Mouse (Mus musculus) MEL (cell line): ENCODE measurements around the gene Pianp. TPM values are rescaled to one million over a fixed set of nuclear protein-coding genes. Genes with fewer than 3 reads are reported as not detected.

Experiments used
- DNase-seq: peaks from one replicate; pipeline ENCODE4 v3.0.0; 2011; ENCODE audit warnings: low read depth, low spot score
- H3K27ac ChIP-seq: 2 replicates; pipeline ENCODE4 v1.5.1; 2012; ENCODE audit warnings: low read depth, mild to moderate bottlenecking, control low read depth, low read length, moderate library complexity; ENCODE audit not compliant: control insufficient read depth
- H3K27me3 ChIP-seq, 2 experiments: fragments of 150-350 bp in 1 of 2; sonication (generic) in 1 of 2; 2 replicates each; pipeline ENCODE4 v1.6.1; 2012; ENCODE audit warnings: low read length in 2 of 2, mild to moderate bottlenecking in 2 of 2, improper control_type of control experiment in 1 of 2, moderate library complexity in 1 of 2; ENCODE audit not compliant: insufficient read depth in 2 of 2, control insufficient read depth in 1 of 2
- H3K36me3 ChIP-seq, 2 experiments: 2 replicates each; pipeline ENCODE4 v1.6.1; 2012 to 2014; ENCODE audit warnings: low read length in 2 of 2, improper control_type of control experiment in 1 of 2, inconsistent platforms in 1 of 2, mild to moderate bottlenecking in 1 of 2; ENCODE audit not compliant: insufficient read depth in 2 of 2, control insufficient read depth in 1 of 2
- H3K4me1 ChIP-seq, 2 experiments: fragments of 150-350 bp in 1 of 2; sonication (generic) in 1 of 2; 2 replicates each; pipeline ENCODE4 v1.6.1; 2012; ENCODE audit warnings: low read length in 2 of 2, improper control_type of control experiment in 1 of 2, mild to moderate bottlenecking in 1 of 2; ENCODE audit not compliant: insufficient read depth in 2 of 2, control insufficient read depth in 1 of 2
- H3K4me3 ChIP-seq, 2 experiments: fragments of 150-350 bp in 1 of 2; sonication (generic) in 1 of 2; 2 replicates each; pipeline ENCODE4 v1.5.1; 2012; ENCODE audit warnings: low read depth in 2 of 2, low read length in 2 of 2, mild to moderate bottlenecking in 2 of 2, moderate library complexity in 2 of 2, control low read depth in 1 of 2, improper control_type of control experiment in 1 of 2; ENCODE audit not compliant: control insufficient read depth in 1 of 2, insufficient read depth in 1 of 2
- H3K79me2 ChIP-seq: 2 replicates; pipeline ENCODE4 v1.6.1; 2012; ENCODE audit warnings: mild to moderate bottlenecking, low read length, moderate library complexity; ENCODE audit not compliant: control insufficient read depth, poor library complexity, insufficient read depth
- H3K9ac ChIP-seq: 2 replicates; pipeline ENCODE4 v1.6.1; 2012; ENCODE audit warnings: low read depth, mild to moderate bottlenecking, control low read depth, low read length, moderate library complexity; ENCODE audit not compliant: control insufficient read depth, poor library complexity, severe bottlenecking
- H3K9me3 ChIP-seq: fragments of 150-350 bp; sonication (generic); replicated peaks from 2 replicates; pipeline ENCODE4 v1.6.1; 2012; ENCODE audit warnings: mild to moderate bottlenecking, low read length, improper control_type of control experiment, moderate library complexity; ENCODE audit not compliant: insufficient read depth
- CHD1 ChIP-seq: IDR thresholded peaks from 2 replicates; pipeline ENCODE4 v1.6.1; 2012; ENCODE audit warnings: low read depth, mild to moderate bottlenecking, inconsistent platforms, low read length, improper control_type of control experiment
- CHD2 ChIP-seq: IDR thresholded peaks from 2 replicates; pipeline ENCODE4 v1.6.1; 2011; ENCODE audit warnings: low read length, improper control_type of control experiment
- CTCF ChIP-seq, 3 experiments: IDR thresholded peaks in 2 of 3; conservative IDR thresholded peaks in 1 of 3; 2 replicates each; pipeline ENCODE4 v1.5.1; 2011 to 2012; ENCODE audit warnings: low read length in 3 of 3, low read depth in 2 of 3, mild to moderate bottlenecking in 2 of 3, improper control_type of control experiment in 1 of 3, inconsistent platforms in 1 of 3, mixed read lengths in 1 of 3, moderate library complexity in 1 of 3; ENCODE audit not compliant: control insufficient read depth in 1 of 3, insufficient read depth in 1 of 3, poor library complexity in 1 of 3, severe bottlenecking in 1 of 3
- ELF1 ChIP-seq: IDR thresholded peaks from 2 replicates; pipeline ENCODE4 v1.6.1; 2014; ENCODE audit warnings: low read depth, mild to moderate bottlenecking, inconsistent platforms, low read length, improper control_type of control experiment, moderate library complexity
- GATA1 ChIP-seq: IDR thresholded peaks from 2 replicates; pipeline ENCODE4 v1.6.1; 2011; ENCODE audit warnings: low read depth, low read length, improper control_type of control experiment
- HCFC1 ChIP-seq: IDR thresholded peaks from 2 replicates; pipeline ENCODE4 v1.6.1; 2012; ENCODE audit warnings: low read depth, mild to moderate bottlenecking, inconsistent platforms, low read length, improper control_type of control experiment, moderate library complexity
- JUND ChIP-seq: IDR thresholded peaks from 2 replicates; pipeline ENCODE4 v1.6.1; 2011; ENCODE audit warnings: low read depth, mild to moderate bottlenecking, improper control_type of control experiment, low read length
- MAFK ChIP-seq: IDR thresholded peaks from 2 replicates; pipeline ENCODE4 v1.6.1; 2011; ENCODE audit warnings: low read depth, mild to moderate bottlenecking, low read length, improper control_type of control experiment, borderline replicate concordance
- MAZ ChIP-seq: IDR thresholded peaks from 2 replicates; pipeline ENCODE4 v1.6.1; 2012; ENCODE audit warnings: low read depth, mild to moderate bottlenecking, inconsistent platforms, low read length, improper control_type of control experiment
- MYB ChIP-seq: IDR thresholded peaks from 2 replicates; pipeline ENCODE4 v1.6.1; 2011; ENCODE audit warnings: mild to moderate bottlenecking, low read depth, low read length, improper control_type of control experiment
- MYC ChIP-seq: IDR thresholded peaks from 2 replicates; pipeline ENCODE4 v1.6.1; 2011; ENCODE audit warnings: low read depth, mild to moderate bottlenecking, low read length, improper control_type of control experiment, moderate library complexity
- NELFE ChIP-seq: IDR thresholded peaks from 2 replicates; pipeline ENCODE4 v1.6.1; 2011; ENCODE audit warnings: low read depth, low read length, improper control_type of control experiment
- RAD21 ChIP-seq: IDR thresholded peaks from 2 replicates; pipeline ENCODE4 v1.6.1; 2011; ENCODE audit warnings: mild to moderate bottlenecking, low read depth, low read length, improper control_type of control experiment
- RCOR1 ChIP-seq: IDR thresholded peaks from 2 replicates; pipeline ENCODE4 v1.6.1; 2012; ENCODE audit warnings: low read depth, mild to moderate bottlenecking, inconsistent platforms, low read length, improper control_type of control experiment
- SIN3A ChIP-seq: IDR thresholded peaks from 2 replicates; pipeline ENCODE4 v1.6.1; 2012; ENCODE audit warnings: low read length, improper control_type of control experiment, inconsistent platforms
- SMC3 ChIP-seq: IDR thresholded peaks from 2 replicates; pipeline ENCODE4 v1.6.1; 2011; ENCODE audit warnings: low read depth, low read length, improper control_type of control experiment
- TAL1 ChIP-seq: IDR thresholded peaks from 2 replicates; pipeline ENCODE4 v1.6.1; 2012; ENCODE audit warnings: mild to moderate bottlenecking, inconsistent platforms, low read length, moderate library complexity, mixed read lengths
- TCF12 ChIP-seq: IDR thresholded peaks from 2 replicates; pipeline ENCODE4 v1.6.1; 2014; ENCODE audit warnings: low read depth, mild to moderate bottlenecking, inconsistent platforms, low read length, improper control_type of control experiment, moderate library complexity
- UBTF ChIP-seq: IDR thresholded peaks from 2 replicates; pipeline ENCODE4 v1.6.1; 2012; ENCODE audit warnings: low read depth, mild to moderate bottlenecking, inconsistent platforms, low read length, improper control_type of control experiment, moderate library complexity, borderline replicate concordance; ENCODE audit not compliant: insufficient read depth
- USF2 ChIP-seq, 2 experiments: IDR thresholded peaks; 2 replicates each; pipeline ENCODE4 v1.6.1; 2011 to 2012; ENCODE audit warnings: improper control_type of control experiment in 2 of 2, low read length in 2 of 2, borderline replicate concordance in 1 of 2, inconsistent platforms in 1 of 2, low read depth in 1 of 2, mild to moderate bottlenecking in 1 of 2; ENCODE audit not compliant: insufficient read depth in 1 of 2
- ZC3H11A ChIP-seq: IDR thresholded peaks from 2 replicates; pipeline ENCODE4 v1.6.1; 2012; ENCODE audit warnings: low read depth, mild to moderate bottlenecking, inconsistent platforms, low read length, improper control_type of control experiment
- ZMIZ1 ChIP-seq: IDR thresholded peaks from 2 replicates; pipeline ENCODE4 v1.6.1; 2012; ENCODE audit warnings: low read depth, mild to moderate bottlenecking, inconsistent platforms, low read length, improper control_type of control experiment, moderate library complexity
- ZNF384 ChIP-seq: IDR thresholded peaks from 2 replicates; pipeline ENCODE4 v1.6.1; 2012; ENCODE audit warnings: low read depth, mild to moderate bottlenecking, inconsistent platforms, low read length, improper control_type of control experiment
- polyA plus RNA-seq, 2 experiments: library from polyadenylated mRNA; stranded (reverse) in 1 of 2; unstranded in 1 of 2; fragments of >175 nt in 1 of 2; fragments of >200 nt in 1 of 2; gene quantifications; 2 replicates each; pipeline versions ENCODE4 v1.2.1 to v1.2.4; 2012; ENCODE audit warnings: low replicate concordance in 2 of 2, low read depth in 1 of 2; ENCODE audit not compliant: insufficient read length in 2 of 2, insufficient read depth in 1 of 2, missing spikeins in 1 of 2
- total RNA-seq: library from RNA; depleted of rRNA; stranded (reverse); fragments of 300-350 nt; gene quantifications from 2 replicates; pipeline ENCODE4 v1.2.3, GENCODE M21; 2012

Pianp gene
- total and polyA plus RNA-seq, 3 experiments = 0.19 to 5.5 TPM; not detected in 1

DNA sequence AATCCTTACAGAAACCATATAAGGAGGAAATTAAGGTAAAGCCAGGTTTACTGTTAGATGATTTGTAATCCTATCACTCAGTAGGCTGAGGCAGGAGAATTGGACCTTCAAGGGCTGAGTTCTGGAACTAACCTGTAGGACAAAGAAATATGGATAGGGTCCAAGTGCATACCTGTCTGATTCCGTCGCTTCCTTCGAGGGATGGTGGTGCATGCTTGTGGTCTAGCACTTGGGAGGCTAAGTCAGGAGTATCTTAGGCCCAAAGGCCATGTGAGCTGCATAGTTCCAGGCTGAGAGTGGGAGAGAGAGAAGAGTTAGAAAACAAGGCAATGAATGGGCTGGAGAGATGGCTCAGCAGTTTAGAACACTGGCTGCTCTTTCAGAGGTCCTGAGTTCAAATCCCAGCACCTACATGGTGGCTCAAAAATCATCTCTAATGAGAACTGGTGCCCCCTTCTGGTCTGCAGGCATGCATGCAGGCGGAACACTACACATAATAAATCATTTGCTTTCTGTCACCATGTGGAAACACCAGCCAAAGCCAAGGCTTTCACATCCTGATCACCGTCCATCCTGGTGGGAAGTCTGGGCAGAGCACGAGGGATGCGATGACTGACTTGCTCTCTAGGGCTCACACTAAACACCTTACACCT, 29.9 kb upstream of the Pianp start (continued):
- TF ChIP-seq CHD2 = no peak
- no peak for TF ChIP-seq TAL1
- TF ChIP-seq RAD21 = no peak
- TF ChIP-seq SIN3A = no peak
- TF ChIP-seq TCF12 = 0 out of 2 replicates have a peak, but pooled peaks have one; percentile 7
- no peak for TF ChIP-seq RCOR1
- no peak for TF ChIP-seq MAFK
- TF ChIP-seq UBTF = no peak
- TF ChIP-seq HCFC1 = no peak
- no peak for TF ChIP-seq NELFE

DNA sequence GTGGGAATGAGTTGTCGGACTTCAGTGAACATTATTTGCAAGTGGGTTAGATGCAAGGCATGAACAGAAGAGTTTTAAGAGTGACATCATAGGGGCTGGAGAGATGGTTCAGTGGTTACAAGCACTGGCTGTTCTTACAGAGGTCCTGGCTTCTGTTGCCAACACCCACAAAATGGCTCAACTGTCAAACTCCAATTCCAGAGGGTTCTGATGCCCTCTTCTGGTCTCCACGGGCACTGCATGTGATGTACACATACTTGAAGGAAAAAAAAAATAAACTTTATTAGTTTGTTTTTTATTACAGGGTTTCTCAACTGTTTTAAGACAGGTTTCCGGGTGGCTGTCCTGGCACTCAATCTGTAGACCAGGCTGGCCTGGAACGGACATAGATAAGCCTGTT, 28.7 kb upstream of the Pianp start:
- H3K27ac ChIP-seq = no peak overlapping the region
- no peaks in the 10 kb centered on the region for H3K27me3 ChIP-seq
- peaks cover 16% of the 10 kb centered on the region for H3K79me2 ChIP-seq
- H3K9ac ChIP-seq = no peak overlapping the region
- DNase-seq = peak; percentile 85
- no peak overlapping the region for H3K4me3 ChIP-seq
- peaks cover 0 to 18% of the 10 kb centered on the region in 2 experiments; a peak in 2 of 4 replicates for H3K36me3 ChIP-seq
- TF ChIP-seq RAD21 (peak; percentile 58), MYC (0 out of 2 replicates have a peak, but pooled peaks have one; percentile 23), ZNF384 (peak; percentile 70), GATA1 (no peak), ELF1 (no peak), CHD1 (no peak), JUND (no peak), ZC3H11A (peak; percentile 55), SMC3 (peak; percentile 56), CTCF (IDR thresholded peaks at IDR 0.05 in 2 of 3, conservative IDR thresholded peaks at IDR 0.05 in 1 of 3; ENCODE audit: control insufficient read depth in 1 of 3, insufficient read depth in 1 of 3, low read depth in 2 of 3, low read length in 3 of 3, poor library complexity in 1 of 3, severe bottlenecking in 1 of 3) (peak; percentile 62 to 69 (median 64)), SIN3A (no peak; the same call in 1 of the 2 replicates), USF2 (IDR thresholded peaks at IDR 0.05; ENCODE audit: borderline replicate concordance in 1 of 2, insufficient read depth in 1 of 2, low read depth in 1 of 2, low read length in 2 of 2) (no peak), NELFE (no peak), MAZ (0 out of 2 replicates have a peak, but pooled peaks have one; percentile 18), RCOR1 (no peak), ZMIZ1 (no peak), MYB (no peak), TCF12 (no peak)
- TF ChIP-seq, all 39 proteins: peak for 7
- no peaks in the 10 kb centered on the region for H3K9me3 ChIP-seq
- H3K4me1 ChIP-seq = peaks cover 0 to 12% of the 10 kb centered on the region in 2 experiments; a peak in 3 of 4 replicates
